Mouse (Mus musculus) forebrain, embryonic 15.5 days (tissue): Measurements from ENCODE around the gene Col7a1. TPM values are rescaled to one million over a fixed set of nuclear protein-coding genes. Genes with fewer than 3 reads are reported as not detected.

ENCODE experiments used
- ATAC-seq: fragments of 200-750 bp; cut with Nextera tagmentation; replicated peaks from 2 replicates; pipeline ENCODE4 v1.8.0; 2017; ENCODE audit warnings: mild to moderate bottlenecking, moderate TSS enrichment, moderate library complexity
- H3K27ac ChIP-seq: fragments of 300-500 bp; sonication (generic); replicated peaks from 2 replicates; pipeline ENCODE4 v1.5.1; 2015; ENCODE audit warnings: mild to moderate bottlenecking, inconsistent platforms
- H3K27me3 ChIP-seq: fragments of 300-500 bp; sonication (generic); 2 replicates; pipeline ENCODE4 v1.6.1; 2015; ENCODE audit warnings: inconsistent platforms
- H3K36me3 ChIP-seq: fragments of 300-500 bp; sonication (generic); 2 replicates; pipeline ENCODE4 v1.6.1; 2015; ENCODE audit warnings: mild to moderate bottlenecking, inconsistent platforms
- H3K4me1 ChIP-seq: fragments of 300-500 bp; sonication (generic); 2 replicates; pipeline ENCODE4 v1.6.1; 2015; ENCODE audit warnings: inconsistent platforms
- H3K4me2 ChIP-seq: fragments of 300-500 bp; sonication (generic); replicated peaks from 2 replicates; pipeline ENCODE4 v1.6.1; 2015; ENCODE audit warnings: mild to moderate bottlenecking, inconsistent platforms
- H3K4me3 ChIP-seq: fragments of 300-500 bp; sonication (generic); 2 replicates; pipeline ENCODE4 v1.5.1; 2015; ENCODE audit warnings: mild to moderate bottlenecking, inconsistent platforms
- H3K9ac ChIP-seq: fragments of 300-500 bp; sonication (generic); replicated peaks from 2 replicates; pipeline ENCODE4 v1.6.1; 2015; ENCODE audit warnings: mild to moderate bottlenecking, inconsistent platforms
- H3K9me3 ChIP-seq: fragments of 300-500 bp; sonication (generic); 2 replicates; pipeline ENCODE4 v1.6.1; 2016; ENCODE audit warnings: inconsistent platforms
- WGBS: fragments of 180-500 bp; shearing (Covaris S2); methylation state at CpG from one replicate; pipeline ENCODE4 v1.1.7; 2015; ENCODE audit warnings: mixed read lengths; 5-methylcytosine and 5-hydroxymethylcytosine counted together
- microRNA counts: library from miRNA; unstranded; fragments of <30 nt; microRNA quantifications from one replicate; lab custom pipeline; 2016
- microRNA-seq: library from miRNA; unstranded; fragments of <30 nt; microRNA quantifications from one replicate; pipeline ENCODE4, GENCODE M21; 2016
- polyA plus RNA-seq: library from polyadenylated mRNA; unstranded; fragments of >200 nt; fragmentation: Nextera tagmentation; extraction: Ambion mirVana; gene quantifications from 2 replicates; pipeline ENCODE4 v1.2.1, GENCODE M21; 2015

Gene Col7a1
- polyA plus RNA-seq, 1 experiment from 2014 or later: 1.1 TPM

GRCm38 (mm10) chr9:109028919-109029318 is 75.5 kb downstream of the Col7a1 start:
- Histone ChIP-seq H3K4me3 (no peak overlapping the region), H3K4me2 (no peak overlapping the region), H3K27me3 (no peaks in the 10 kb centered on the region), H3K9me3 (no peaks in the 10 kb centered on the region), H3K4me1 (no peaks in the 10 kb centered on the region), H3K9ac (no peak overlapping the region), H3K36me3 (peaks cover 7% of the 10 kb centered on the region; the same call in 1 of the 2 replicates), H3K27ac (no peak overlapping the region)
- no peak for ATAC-seq
- 83% methylated on average over 5 of the region's 5 CpGs for WGBS

GRCm38 (mm10) chr9:109030312-109030711 is 76.9 kb downstream of the Col7a1 start:
- ATAC-seq: no peak
- no peak overlapping the region for H3K9ac ChIP-seq
- peaks cover 7% of the 10 kb centered on the region; the same call in 1 of the 2 replicates for H3K36me3 ChIP-seq
- no peaks in the 10 kb centered on the region for H3K9me3 ChIP-seq
- WGBS: 75% methylated on average over 3 of the region's 3 CpGs
- H3K27me3 ChIP-seq: no peaks in the 10 kb centered on the region
- H3K4me3 ChIP-seq: no peak overlapping the region
- H3K27ac ChIP-seq: no peak overlapping the region
- no peaks in the 10 kb centered on the region for H3K4me1 ChIP-seq
- no peak overlapping the region for H3K4me2 ChIP-seq

- H3K36me3 ChIP-seq: peaks cover 3% of the 10 kb centered on the region; the same call in 1 of the 2 replicates
- H3K27me3 ChIP-seq: no peaks in the 10 kb centered on the region
- H3K4me3 ChIP-seq: no peak overlapping the region
- no peak overlapping the region for H3K9ac ChIP-seq
- H3K4me1 ChIP-seq: no peaks in the 10 kb centered on the region
- 90% methylated on average over 7 of the region's 7 CpGs for WGBS
- no peaks in the 10 kb centered on the region for H3K9me3 ChIP-seq
- H3K4me2 ChIP-seq: no peak overlapping the region
- ATAC-seq: no peak
- no peak overlapping the region for H3K27ac ChIP-seq
Measured at GRCm38 (mm10) chr9:109031001-109031400, 77.6 kb downstream of the Col7a1 start.

GRCm38 (mm10) chr9:109031686-109032085 is 78.3 kb downstream of the Col7a1 start:
- Histone ChIP-seq H3K4me2 (no peak overlapping the region), H3K27me3 (no peaks in the 10 kb centered on the region), H3K9me3 (no peaks in the 10 kb centered on the region), H3K4me1 (no peaks in the 10 kb centered on the region), H3K9ac (no peak overlapping the region), H3K27ac (no peak overlapping the region), H3K36me3 (peaks cover 3% of the 10 kb centered on the region; the same call in 1 of the 2 replicates), H3K4me3 (no peak overlapping the region)
- no peak for ATAC-seq
- 82% methylated on average over 8 of the region's 8 CpGs for WGBS

- no peaks in the 10 kb centered on the region for H3K4me1 ChIP-seq
- 87% methylated on average over 6 of the region's 6 CpGs for WGBS
- H3K27ac ChIP-seq: no peak overlapping the region
- H3K4me2 ChIP-seq: no peak overlapping the region
- ATAC-seq: no peak
- H3K27me3 ChIP-seq: no peaks in the 10 kb centered on the region
- H3K4me3 ChIP-seq: no peak overlapping the region
- no peaks in the 10 kb centered on the region for H3K9me3 ChIP-seq
- H3K9ac ChIP-seq: no peak overlapping the region
- peaks cover 3% of the 10 kb centered on the region; the same call in 1 of the 2 replicates for H3K36me3 ChIP-seq
Measured at GRCm38 (mm10) chr9:109032435-109032834, 79.0 kb downstream of the Col7a1 start.

MicroRNAs encoded within 50 kb of the gene (microRNA counts, 519-probe panel; counts per million panel counts)
- not detected for microRNA mmu-miR-711 (lab: Ali Mortazavi, UCI)

Small RNA genes lying within 50 kb of the gene (microRNA-seq; reads per million reads assigned to microRNA genes)
- gene Mir711: not detected

Other genes starting within 250 kb of the Col7a1 start
- gene Ip6k2, start 169.8 kb upstream of the Col7a1 start, polyA plus RNA-seq: 206 and 208 TPM in 2 replicates
- gene Nckipsd, start 145.2 kb upstream of the Col7a1 start, polyA plus RNA-seq: 21.1 and 21.2 TPM in 2 replicates
- 16.7 and 20.0 TPM in 2 replicates for gene Celsr3, start 127.3 kb upstream of the Col7a1 start, polyA plus RNA-seq
- gene Slc26a6, start 100.3 kb upstream of the Col7a1 start, polyA plus RNA-seq: 9.0 and 9.8 TPM in 2 replicates
- not detected in 2 replicates for gene Tmem89, start 39.0 kb upstream of the Col7a1 start, polyA plus RNA-seq
- 384 and 386 TPM in 2 replicates for gene Uqcrc1, start 17.0 kb upstream of the Col7a1 start, polyA plus RNA-seq
- not detected in 2 replicates for gene Ucn2, start 32.4 kb downstream of the Col7a1 start, polyA plus RNA-seq
- 27.3 and 28.0 TPM in 2 replicates for gene Pfkfb4, start 38.2 kb downstream of the Col7a1 start, polyA plus RNA-seq
- 48.0 and 49.0 TPM in 2 replicates for gene Shisa5, start 85.0 kb downstream of the Col7a1 start, polyA plus RNA-seq
- 16.5 and 16.7 TPM in 2 replicates for gene Trex1, start 106.1 kb downstream of the Col7a1 start, polyA plus RNA-seq
- 32.0 and 36.5 TPM in 2 replicates for gene Atrip, start 120.5 kb downstream of the Col7a1 start, polyA plus RNA-seq
- 17.3 and 18.4 TPM in 2 replicates for gene Ccdc51, start 128.9 kb downstream of the Col7a1 start, polyA plus RNA-seq
- gene Tma7, start 129.0 kb downstream of the Col7a1 start, polyA plus RNA-seq: 568 and 598 TPM in 2 replicates
- gene Plxnb1, start 141.8 kb downstream of the Col7a1 start, polyA plus RNA-seq: 20.7 and 23.5 TPM in 2 replicates
- not detected in 2 replicates for gene Fbxw21, start 208.5 kb downstream of the Col7a1 start, polyA plus RNA-seq
- gene Fbxw13, start 242.4 kb downstream of the Col7a1 start, polyA plus RNA-seq: 0.28 TPM in 1 of 2 replicates, not detected in the other